Mouse (Mus musculus): ENCODE data around the gene Spin1. TPM values are rescaled to one million over a fixed set of nuclear protein-coding genes. Genes with fewer than 3 reads are reported as not detected.
A peak's percentile ranks its signal among the peaks of the same experiment; 100 is the strongest.

The Spin1 gene
- total and polyA plus RNA-seq, 3 experiments: 8.5 to 67.6 (median 54.1) TPM

- no peak for DNase-seq
These were observed 6.1 kb upstream of the Spin1 start for GRCm38 (mm10) chr13:51094323-51095195.

GRCm38 (mm10) chr13:51095196-51095715 is 5.4 kb upstream of the Spin1 start:
- DNase-seq: no peak

- DNase-seq: no peak
These were observed 4.0 kb upstream of the Spin1 start for GRCm38 (mm10) chr13:51096644-51097043.

- DNase-seq: no peak
These were observed 984 bp upstream of the Spin1 start for GRCm38 (mm10) chr13:51099560-51100232.

- peak; percentile 69 for DNase-seq
These were observed 516 bp downstream of the Spin1 start for GRCm38 (mm10) chr13:51101016-51101776.

GRCm38 (mm10) chr13:51101777-51102132 is 1.1 kb downstream of the Spin1 start:
- DNase-seq: no peak

- peak; percentile 60 for DNase-seq
These were observed 2.5 kb downstream of the Spin1 start for GRCm38 (mm10) chr13:51103111-51103725.

GRCm38 (mm10) chr13:51103861-51104650 is 3.4 kb downstream of the Spin1 start:
- no peak for DNase-seq

GRCm38 (mm10) chr13:51105861-51106655 is 5.4 kb downstream of the Spin1 start:
- DNase-seq: peak; percentile 38

GRCm38 (mm10) chr13:51106816-51107215 is 6.1 kb downstream of the Spin1 start:
- no peak for DNase-seq

GRCm38 (mm10) chr13:51109517-51109916 is 8.8 kb downstream of the Spin1 start:
- DNase-seq: no peak

- peak; percentile 37 for DNase-seq
These were observed 13.7 kb downstream of the Spin1 start for GRCm38 (mm10) chr13:51114398-51114797.

- no peak for DNase-seq
These were observed 15.1 kb downstream of the Spin1 start for GRCm38 (mm10) chr13:51115762-51116161.

- no peak for DNase-seq
These were observed 20.1 kb downstream of the Spin1 start for GRCm38 (mm10) chr13:51120734-51121133.

- DNase-seq: no peak
These were observed 21.3 kb downstream of the Spin1 start for GRCm38 (mm10) chr13:51121966-51122365.

GRCm38 (mm10) chr13:51122771-51123170 is 22.1 kb downstream of the Spin1 start:
- DNase-seq: no peak

GRCm38 (mm10) chr13:51125357-51125756 is 24.7 kb downstream of the Spin1 start:
- DNase-seq: no peak

GRCm38 (mm10) chr13:51127906-51128305 is 27.2 kb downstream of the Spin1 start:
- DNase-seq: no peak

GRCm38 (mm10) chr13:51128417-51128816 is 27.7 kb downstream of the Spin1 start:
- no peak for DNase-seq

- no peak for DNase-seq
These were observed 30.5 kb downstream of the Spin1 start for GRCm38 (mm10) chr13:51131179-51131578.
